Mouse (Mus musculus) left cerebral cortex, adult 2 months (tissue): ENCODE results near the gene Glod4. TPM values are rescaled to one million over a fixed set of nuclear protein-coding genes. Genes with fewer than 3 reads are reported as not detected.
A peak's percentile ranks its signal among the peaks of the same experiment; 100 is the strongest.

ENCODE experiments used
- DNase-seq, 2 experiments: peaks; one replicate each; pipeline ENCODE4 v3.0.0; 2021 to 2022; ENCODE audit warnings: low spot score in 2 of 2, mixed read lengths in 1 of 2; ENCODE audit errors: extremely low spot score in 1 of 2
- H3K27ac ChIP-seq: fragments of 200-600 bp; 2 replicates; pipeline ENCODE4 v1.8.1; 2022
- H3K4me3 ChIP-seq: fragments of 200-600 bp; 2 replicates; pipeline ENCODE4 v1.8.1; 2022
- CTCF ChIP-seq: fragments of 200-600 bp; IDR thresholded peaks from 2 replicates; pipeline ENCODE4 v1.8.1; 2022; ENCODE audit warnings: antibody characterized with exemption, mild to moderate bottlenecking, moderate library complexity
- intact Hi-C: fragments of 180-260 bp; cut with DNase I; formaldehyde crosslinking; loops from one replicate; pipeline ENCODE4 v1.15.1; 2025
- total RNA-seq, 2 experiments: library from RNA; stranded (reverse); gene quantifications; 2 replicates each; pipeline ENCODE4 v1.2.3; 2021

Gene Glod4
- total RNA-seq, 2 experiments from 2014 or later: 48.1 to 58.1 TPM

DNA sequence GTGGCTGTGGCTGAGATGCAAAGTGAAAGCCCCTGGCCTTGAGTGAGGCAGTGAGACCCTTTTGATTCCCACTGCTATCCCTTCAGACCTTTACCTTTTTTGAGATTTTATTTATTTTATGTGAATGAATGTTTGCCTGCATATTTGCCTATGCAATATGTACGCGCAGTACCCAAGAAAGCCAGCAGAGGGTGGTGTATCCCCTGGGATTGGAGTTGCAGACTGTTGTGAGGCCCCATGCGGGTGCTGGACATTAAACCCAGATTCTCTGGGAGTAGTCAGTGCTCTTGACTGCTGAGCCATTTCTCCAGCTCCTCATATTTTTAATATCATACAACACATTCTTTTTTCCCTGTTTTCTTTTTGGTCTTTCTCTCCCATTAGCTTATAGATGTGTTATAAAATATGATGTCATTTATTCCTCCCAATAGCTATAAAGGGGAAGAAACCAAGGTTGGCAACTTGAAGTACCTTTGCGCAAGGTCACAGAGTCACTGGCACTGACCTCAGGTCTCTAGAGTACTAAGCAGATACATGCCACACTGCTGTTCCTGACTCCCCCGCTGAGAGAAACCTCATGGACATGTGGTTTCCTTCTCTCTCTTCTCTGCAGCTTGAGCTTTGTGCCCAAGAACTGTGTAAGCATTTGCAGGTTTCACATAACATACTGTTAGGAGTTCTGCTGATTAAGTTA, 157.5 kb downstream of the Glod4 start:
- TF ChIP-seq CTCF: peak; percentile 74
- intact Hi-C loops: loop anchor here (5.0 kb wide), 1 partner anchor 81 kb away; no protein-coding TSS in a partner anchor
- peak in 1 of 2 experiments; percentile 23 for DNase-seq
- no peak overlapping the region for H3K4me3 ChIP-seq
- H3K27ac ChIP-seq: no peak overlapping the region

DNA sequence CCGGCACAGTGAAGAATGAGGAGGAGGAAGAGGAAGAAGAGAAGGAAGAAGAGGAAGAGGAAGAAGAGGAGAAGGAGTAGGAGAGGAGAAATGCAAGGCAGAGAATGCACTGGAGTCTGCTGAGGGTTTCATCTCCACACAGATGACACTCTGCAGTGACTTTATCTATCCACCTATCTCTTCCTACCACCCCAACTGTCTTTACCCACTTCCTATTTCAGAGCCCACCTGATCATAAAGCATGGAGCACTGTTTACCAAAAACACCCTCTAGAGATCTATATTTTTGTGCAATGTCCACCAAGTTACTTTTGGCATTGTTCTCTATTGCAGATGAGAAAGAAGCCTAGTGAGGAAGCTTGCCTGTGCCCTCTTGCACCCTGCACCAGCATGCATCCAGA, 158.6 kb downstream of the Glod4 start:
- Histone ChIP-seq H3K27ac (no peak overlapping the region), H3K4me3 (no peak overlapping the region)
- intact Hi-C loops: loop anchor here (5.0 kb wide), 1 partner anchor 82 kb away; no protein-coding TSS in a partner anchor
- TF ChIP-seq CTCF: no peak
- no peak for DNase-seq

DNA sequence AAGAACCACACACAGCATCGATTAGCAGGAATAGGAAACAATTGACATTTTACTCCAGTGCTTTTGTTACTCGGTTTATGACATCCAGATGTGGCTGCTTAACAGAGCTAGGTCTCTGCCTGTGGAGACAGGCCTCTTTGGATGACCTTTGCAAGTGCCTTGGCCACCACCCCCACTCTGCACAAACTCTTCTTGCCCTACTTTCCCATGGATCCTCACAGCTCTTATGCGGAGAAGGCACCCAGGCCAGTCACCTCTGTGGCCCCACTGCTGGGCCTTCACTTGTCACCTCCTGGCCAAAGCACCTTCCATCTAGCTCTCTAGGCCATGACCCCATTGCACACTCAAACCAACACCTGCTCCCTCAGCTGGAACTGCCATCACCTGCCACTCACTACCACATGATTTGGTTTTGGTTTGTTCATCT, 159.6 kb downstream of the Glod4 start:
- Histone ChIP-seq H3K27ac (no peak overlapping the region), H3K4me3 (no peak overlapping the region)
- no peak for TF ChIP-seq CTCF
- intact Hi-C loops: no loop called here
- DNase-seq: no peak

GRCm38 (mm10) chr11:76081048-76081640, 162.4 kb downstream of the Glod4 start:
- intact Hi-C loops: no loop called here

GRCm38 (mm10) chr11:76080293-76080692, 163.2 kb downstream of the Glod4 start:
- Histone ChIP-seq H3K27ac (no peak overlapping the region), H3K4me3 (no peak overlapping the region)
- TF ChIP-seq CTCF: no peak
- no peak for DNase-seq
- intact Hi-C loops: no loop called here

More at GRCm38 (mm10) chr11:76081048-76081640, 162.4 kb downstream of the Glod4 start:
- TF ChIP-seq CTCF: no peak
- no peak for DNase-seq
- H3K27ac ChIP-seq: no peak overlapping the region
- H3K4me3 ChIP-seq: no peak overlapping the region

DNA sequence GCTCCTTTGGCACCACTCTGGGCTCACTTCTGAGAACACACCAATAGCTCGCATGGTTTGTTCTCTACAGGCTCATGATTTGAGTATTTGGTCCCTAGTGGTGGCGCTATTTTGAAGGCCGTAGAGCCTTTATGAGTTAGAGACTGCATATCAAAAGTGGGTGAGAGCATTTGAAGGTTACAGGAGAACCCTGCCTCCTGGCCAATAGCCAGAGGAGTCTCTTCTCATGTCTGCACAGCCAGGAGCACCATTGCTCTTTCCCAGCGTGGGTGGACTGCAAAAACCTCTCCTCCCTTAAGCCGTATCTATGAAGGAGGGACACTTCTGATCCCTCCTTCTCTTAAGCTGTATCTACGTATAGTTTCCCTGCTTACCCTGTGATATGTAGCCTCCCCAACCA, 166.2 kb downstream of the Glod4 start:
- no peak for DNase-seq
- Histone ChIP-seq H3K4me3 (no peak overlapping the region), H3K27ac (no peak overlapping the region)
- intact Hi-C loops: no loop called here
- no peak for TF ChIP-seq CTCF

DNA sequence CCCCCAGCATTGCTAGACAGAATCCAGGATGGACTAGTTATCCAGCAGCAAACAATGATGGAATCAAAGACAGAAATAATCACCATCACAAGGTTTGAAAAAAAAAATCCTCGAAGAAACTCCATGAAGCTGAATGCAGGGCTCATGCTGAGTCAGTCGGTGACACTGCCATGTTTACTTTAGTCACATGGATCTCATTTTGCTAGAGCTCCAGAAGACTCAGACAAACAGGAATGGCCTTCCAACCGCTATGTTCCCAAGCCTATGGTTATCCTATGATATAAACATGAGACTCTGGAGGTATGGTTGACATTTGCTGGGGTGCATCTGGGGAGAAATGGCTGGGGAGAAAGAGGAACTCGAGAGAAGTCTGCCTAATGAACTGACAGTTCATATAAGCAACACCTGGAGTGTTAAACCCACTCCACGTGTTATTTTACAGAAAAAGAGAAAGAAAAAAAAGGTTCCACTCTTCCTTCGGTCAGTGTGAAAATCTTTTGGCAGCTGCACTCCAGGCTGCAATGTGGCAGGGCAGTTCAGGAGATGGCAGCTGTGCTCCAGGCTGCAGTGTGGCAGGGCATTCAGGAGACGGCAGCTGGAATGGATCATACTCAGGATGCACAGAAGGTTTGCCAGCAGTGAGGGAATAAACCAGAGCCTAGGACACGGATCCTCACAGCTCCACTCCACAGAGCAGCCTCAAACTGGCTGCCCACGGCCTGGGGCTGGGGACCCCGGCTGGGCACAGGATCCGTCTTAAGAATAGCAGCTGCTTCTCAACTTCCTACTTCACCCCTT, 169.0 kb downstream of the Glod4 start:
- intact Hi-C loops: no loop called here
- DNase-seq: no peak
- no peak overlapping the region for H3K27ac ChIP-seq
- no peak for TF ChIP-seq CTCF
- no peak overlapping the region for H3K4me3 ChIP-seq

Other genes with a start within 250 kb of the Glod4 start
- gene 1700016K19Rik, start 243.8 kb downstream of the Glod4 start, total RNA-seq: 1 to 10 TPM; 2.7 to 3.9 TPM
- 1 to 10 TPM; 8.5 to 9.7 TPM for gene Rflnb, start 215.9 kb downstream of the Glod4 start, total RNA-seq
- gene Vps53, start 64.1 kb downstream of the Glod4 start, total RNA-seq: 10 to 100 TPM; 85.1 to 85.3 TPM
- 10 to 100 TPM; 15.9 to 17.3 TPM for gene Fam57a, start 64.1 kb downstream of the Glod4 start, total RNA-seq
- 1 to 10 TPM; 1.5 to 2.2 TPM for gene Dbil5, start 26.1 kb downstream of the Glod4 start, total RNA-seq
- gene Gemin4, start 26.1 kb downstream of the Glod4 start, total RNA-seq: 1 to 10 TPM; 2.6 to 6.8 TPM
- 10 to 100 TPM; 16.6 to 19.7 TPM for gene Mrm3, start within 50 bp of the Glod4 start, total RNA-seq
- 10 to 100 TPM; 11.2 TPM for gene Nxn, start 155.4 kb upstream of the Glod4 start, total RNA-seq
- 10 to 100 TPM; 30.3 to 38.8 TPM for gene Timm22, start 163.2 kb upstream of the Glod4 start, total RNA-seq